Mouse (Mus musculus): ENCODE measurements at regions not wholly inside any gene's neighbourhood (a gene's known extent, or its start where the extent isn't known, plus 50 kb on each side); places are given as distances from the start of the nearest gene placed in this dataset.

DNA sequence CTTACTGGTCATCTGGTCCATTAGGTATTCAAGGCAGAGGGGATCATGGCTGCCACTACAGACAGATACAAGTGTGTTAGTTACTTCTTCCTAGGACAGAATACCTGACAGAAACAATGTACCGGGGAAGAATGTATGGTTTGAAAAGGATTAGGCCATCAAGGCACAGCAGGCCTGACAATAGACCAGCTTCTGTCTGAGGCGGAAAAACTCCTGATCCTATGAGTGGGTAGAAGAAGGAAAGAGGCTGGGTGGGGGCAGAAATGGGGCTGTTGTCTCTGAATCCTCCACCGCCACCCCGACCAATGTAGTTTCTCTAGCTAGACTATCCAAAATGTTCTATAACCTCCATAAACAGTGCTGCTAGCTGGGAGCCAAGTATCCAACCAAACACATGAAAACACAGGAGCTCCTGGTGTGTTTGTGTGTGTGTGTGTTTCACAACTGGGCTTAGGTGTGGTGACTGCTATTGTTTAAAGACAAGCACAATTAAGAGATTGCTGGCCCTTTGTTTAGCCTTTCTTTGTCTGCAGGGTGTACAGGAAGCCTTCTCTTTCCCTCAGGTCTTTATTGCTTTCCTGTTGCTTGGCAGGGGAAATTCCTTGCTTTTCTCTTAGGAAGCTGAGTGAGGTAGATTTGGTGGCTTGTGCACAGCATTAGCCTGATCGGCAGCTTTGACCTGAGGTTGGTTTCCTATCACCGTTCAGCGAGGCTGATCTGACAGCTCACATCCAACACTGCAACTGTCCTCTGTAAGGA lies 132.7 kb upstream of the Rybp start:
- TF ChIP-seq CTCF (IDR thresholded peaks at IDR 0.05; ENCODE audit: low read depth, low read length) (no peak), POLR2AphosphoS5 (IDR thresholded peaks at IDR 0.05; ENCODE audit: insufficient replicate concordance, low read depth, low read length) (no peak)
